Mouse (Mus musculus): ENCODE results near the gene Osbpl8. TPM values are rescaled to one million over a fixed set of nuclear protein-coding genes. Genes with fewer than 3 reads are reported as not detected.

The Osbpl8 gene
- total RNA-seq, 2 experiments from 2014 or later, result 67.4 to 67.7 TPM

- peak in 1 of 2 experiments; percentile 82 for DNase-seq (ENCODE audit: extremely low spot score in 1 of 2, low spot score in 2 of 2)
- intact Hi-C loops (cut with DNase I), result no loop called here
Observed at GRCm38 (mm10) chr10:111335517-111336352, 171.2 kb downstream of the Osbpl8 start.

GRCm38 (mm10) chr10:111336353-111336713 lies 171.8 kb downstream of the Osbpl8 start:
- intact Hi-C loops (cut with DNase I), result no loop called here
- DNase-seq (ENCODE audit: extremely low spot score in 1 of 2, low spot score in 2 of 2), result no peak

DNA sequence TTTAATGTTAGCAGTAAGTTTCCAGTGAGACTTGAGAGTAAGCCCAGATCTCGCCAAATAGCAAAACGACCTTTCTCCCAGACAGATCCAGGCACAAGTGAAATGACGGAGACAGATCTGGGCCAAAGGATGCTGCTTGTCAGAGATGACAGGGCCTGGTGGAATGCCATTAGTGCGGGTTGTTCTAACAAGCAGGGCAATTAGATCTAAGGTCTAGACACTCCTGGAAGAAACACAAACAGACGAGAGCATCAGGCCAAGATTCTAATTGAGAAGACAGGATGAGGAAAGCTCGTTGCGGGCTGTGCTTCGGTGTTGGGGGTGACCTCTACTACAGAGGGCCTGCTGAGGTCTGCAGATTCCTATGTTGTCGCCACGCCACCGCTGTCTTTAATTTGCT lies 174.7 kb downstream of the Osbpl8 start:
- DNase-seq (ENCODE audit: extremely low spot score in 1 of 2, low spot score in 2 of 2), result no peak

DNA sequence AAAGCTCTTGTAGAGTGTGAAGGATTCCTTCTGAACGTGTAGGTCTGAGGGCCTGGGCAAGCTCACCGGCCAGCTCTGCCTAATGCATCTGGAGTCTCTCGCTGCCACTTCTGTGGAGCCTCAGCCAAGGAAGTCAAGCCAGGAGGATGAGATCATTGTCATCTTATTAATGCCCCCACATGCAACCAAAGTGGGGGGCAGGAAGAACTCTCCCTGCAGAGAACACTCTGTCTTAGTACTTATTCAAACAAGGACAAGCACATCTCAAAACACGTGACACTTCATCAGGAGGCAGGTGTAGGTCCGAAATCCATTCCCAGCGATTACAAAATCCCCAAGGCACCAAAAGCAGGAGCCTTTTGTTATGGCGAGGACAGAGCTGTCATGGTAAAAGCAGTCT lies 177.2 kb downstream of the Osbpl8 start:
- intact Hi-C loops (cut with DNase I), result no loop called here
- no peak for DNase-seq (ENCODE audit: extremely low spot score in 1 of 2, low spot score in 2 of 2)

More for the DNA sequence above, 174.7 kb downstream of the Osbpl8 start:
- intact Hi-C loops (cut with DNase I), result no loop called here

- intact Hi-C loops (cut with DNase I), result no loop called here
- no peak for DNase-seq (ENCODE audit: extremely low spot score in 1 of 2, low spot score in 2 of 2)
Observed at GRCm38 (mm10) chr10:111343555-111343954, 179.0 kb downstream of the Osbpl8 start.

Other genes with a start within 250 kb of the Osbpl8 start
- 10 to 100 TPM; 49.6 to 51.0 TPM for gene Csrp2, start 245.0 kb upstream of the Osbpl8 start, total RNA-seq (2021)
- gene Zdhhc17, start 154.6 kb upstream of the Osbpl8 start, total RNA-seq (2021), result 10 to 100 TPM; 82.5 to 88.4 TPM
- gene Bbs10, start 133.9 kb downstream of the Osbpl8 start, total RNA-seq (2021), result 1 to 10 TPM; 3.7 to 4.2 TPM

Measured in left cerebral cortex, postnatal 10 days (tissue).